In genomic region chr5:121817551-121817950, GRCm38 (mm10) we compare ENCODE assay signal across 20 mouse cellular contexts. TPM values are rescaled to one million over a fixed set of nuclear protein-coding genes. Genes with fewer than 3 reads are reported as not detected.
DNase-seq lines count a peak whose midpoint lies in the region; ATAC-seq and TF ChIP-seq lines count a peak whose summit lies in the region.
"Had no signal": no experiment of that assay in that cellular context is flagged by ENCODE, and none has a peak within 500 bp of the region (broad histone marks: within the 10 kb centered on the region; RNA-seq: fewer than 3 reads in every experiment).

No protein-coding gene starts in this region.

- intact Hi-C loops in heart, postnatal 10 days (cut with DNase I), result no loop called here

- TF ChIP-seq CTCF in layer of hippocampus, adult 2 months (conservative IDR thresholded peaks at IDR 0.05), result no peak

- DNase-seq in cerebellum, adult 11 months, result peak; percentile 28
- DNase-seq in heart, adult 11 months, result peak; percentile 90
- DNase-seq in heart, postnatal 10 days, result no peak
- no peak for DNase-seq in layer of hippocampus, adult 2 months (ENCODE audit: low spot score in 2 of 2)
- no peak for DNase-seq in layer of hippocampus, postnatal 25 days (ENCODE audit: extremely low spot score in 1 of 2, low spot score in 1 of 2)
- DNase-seq in cerebellum, adult 8-10 months, result peak; percentile 28
- DNase-seq: adrenal gland, postnatal 25 days; embryo, embryonic 11 days; gastrocnemius, adult 2 months; gastrocnemius, postnatal 25 days; heart, postnatal 4 days had no signal

- peak overlapping the region; percentile 46; the same call in 1 of the 2 replicates for H3K27ac ChIP-seq in layer of hippocampus, adult 2 months
- H3K27ac ChIP-seq: embryonic facial prominence, embryonic 15.5 days; forebrain, embryonic 10.5 days; gastrocnemius, adult 2 months; heart, embryonic 13.5 days; hindbrain, embryonic 12.5 days; intestine, embryonic 15.5 days had no signal

- no peak for ATAC-seq in cerebellum, adult (ENCODE audit: insufficient number of reproducible peaks, low FRiP score, low TSS enrichment)
- ATAC-seq in megakaryocyte-erythroid progenitor cell, adult 5-6 weeks (replicated peaks; ENCODE audit: low FRiP score, low TSS enrichment, poor library complexity, severe bottlenecking), result no peak
- ATAC-seq: forebrain, embryonic 14.5 days; intestine, embryonic 15.5 days had no signal

- no peak overlapping the region for H3K4me3 ChIP-seq in layer of hippocampus, adult 2 months
- H3K4me3 ChIP-seq: embryonic facial prominence, embryonic 15.5 days; erythroblast, embryonic 14.5 days; forebrain, embryonic 10.5 days; gastrocnemius, adult 2 months; heart, embryonic 13.5 days; hindbrain, embryonic 12.5 days; intestine, embryonic 15.5 days had no signal

RNA-seq across cellular contexts. Expression of gene Sh2b3, which starts 19.9 kb away (rescaled TPM):
- 10 to 100 TPM; 38.2 to 38.7 TPM for total RNA-seq in heart, postnatal 10 days (2021)
- total RNA-seq in layer of hippocampus, adult 2 months (2021), result 10 to 100 TPM; 19.9 to 21.6 TPM
- total RNA-seq in layer of hippocampus, postnatal 25 days (2021), result 10 to 100 TPM; 22.0 TPM
- 11.2 and 13.3 TPM in 2 replicates for total RNA-seq in megakaryocyte-erythroid progenitor cell, adult 5-6 weeks (2014; fragmentation: Nextera tagmentation)
- total RNA-seq in megakaryocyte-erythroid progenitor cell, adult 5-6 weeks (2017), result 5.1 and 5.3 TPM in 2 replicates

RNA-seq across cellular contexts. Expression of gene Pheta1, which starts 31.2 kb away (rescaled TPM):
- 10 to 100 TPM; 13.3 to 15.2 TPM for total RNA-seq in heart, postnatal 10 days (2021)
- 1 to 10 TPM; 8.3 to 8.8 TPM for total RNA-seq in layer of hippocampus, adult 2 months (2021)
- total RNA-seq in layer of hippocampus, postnatal 25 days (2021), result 10 to 100 TPM in 1 of 2 experiments, 1 to 10 TPM in 1; 7.8 to 10.2 TPM
- 2.9 and 4.2 TPM in 2 replicates for total RNA-seq in megakaryocyte-erythroid progenitor cell, adult 5-6 weeks (2014; fragmentation: Nextera tagmentation)
- total RNA-seq in megakaryocyte-erythroid progenitor cell, adult 5-6 weeks (2017), result 0.42 and 2.6 TPM in 2 replicates

Comparison
In these comparisons a context has a peak if more than half of its experiments do, and no peak if none do; other contexts are left out.
1. DNase-seq: peak in cerebellum, adult 11 months (single experiment), heart, adult 11 months (single experiment) and cerebellum, adult 8-10 months (single experiment); none in heart, postnatal 10 days (0 of 2), layer of hippocampus, adult 2 months (0 of 2) and layer of hippocampus, postnatal 25 days (0 of 2).